Mouse (Mus musculus): ENCODE results near the gene Ralgapa2.

Gene Ralgapa2

DNA sequence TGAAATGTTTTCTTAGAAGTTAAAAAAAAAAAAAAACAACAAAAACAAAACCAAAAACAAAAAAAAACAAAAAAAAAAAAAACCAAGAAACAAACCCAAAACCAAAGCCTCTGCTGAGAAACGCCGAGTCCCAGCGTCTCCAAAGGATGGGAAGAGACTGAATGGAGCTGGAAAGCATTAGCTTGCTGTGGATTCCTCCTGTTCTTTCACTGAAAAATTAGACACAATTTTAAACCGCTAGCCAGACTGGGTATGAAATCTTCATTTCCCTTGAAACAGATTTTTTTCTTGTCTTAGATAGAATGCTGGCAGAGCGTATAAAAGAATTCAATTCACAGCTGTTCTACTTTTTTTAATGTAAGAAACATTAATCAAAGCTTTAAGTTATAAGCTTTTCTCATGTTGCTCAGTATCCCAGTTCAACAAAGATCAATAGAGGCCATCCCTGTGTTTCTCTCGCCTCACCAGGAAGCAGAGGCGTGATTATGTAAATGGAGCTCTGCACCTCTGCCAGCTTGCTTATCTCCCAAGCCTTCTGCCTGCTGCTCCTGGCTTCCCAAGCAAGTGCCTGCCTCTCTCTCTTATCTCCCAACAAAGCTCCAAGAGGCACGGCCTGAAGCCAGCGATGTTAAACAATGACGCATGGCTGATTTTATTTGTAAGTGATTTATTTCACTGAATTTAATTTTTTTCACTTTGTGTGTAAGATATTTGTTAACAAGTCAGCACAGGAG is 253.2 kb downstream of the Ralgapa2 start:
- DNase-seq (ENCODE audit: low read depth, low spot score): no peak

DNA sequence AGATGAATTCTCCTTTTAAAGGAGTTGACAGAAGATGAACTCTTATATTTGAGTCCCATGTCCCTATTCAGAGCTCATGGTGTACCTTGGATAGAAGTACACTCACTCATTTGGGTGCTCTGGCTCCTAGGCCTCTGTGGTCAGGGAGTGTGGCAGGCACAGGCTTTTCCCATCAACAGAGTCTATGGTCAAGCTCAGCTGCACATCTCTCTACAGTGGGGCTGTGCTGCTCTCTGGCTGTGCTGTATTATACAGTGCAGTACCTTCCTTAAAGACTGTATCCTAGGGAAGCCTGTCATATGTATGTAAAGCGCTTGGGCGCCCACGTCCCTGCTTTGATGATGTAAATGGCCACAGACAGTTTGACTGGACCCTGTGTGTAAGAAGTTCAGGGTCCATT is 254.5 kb downstream of the Ralgapa2 start:
- DNase-seq (ENCODE audit: low read depth, low spot score): no peak

DNA sequence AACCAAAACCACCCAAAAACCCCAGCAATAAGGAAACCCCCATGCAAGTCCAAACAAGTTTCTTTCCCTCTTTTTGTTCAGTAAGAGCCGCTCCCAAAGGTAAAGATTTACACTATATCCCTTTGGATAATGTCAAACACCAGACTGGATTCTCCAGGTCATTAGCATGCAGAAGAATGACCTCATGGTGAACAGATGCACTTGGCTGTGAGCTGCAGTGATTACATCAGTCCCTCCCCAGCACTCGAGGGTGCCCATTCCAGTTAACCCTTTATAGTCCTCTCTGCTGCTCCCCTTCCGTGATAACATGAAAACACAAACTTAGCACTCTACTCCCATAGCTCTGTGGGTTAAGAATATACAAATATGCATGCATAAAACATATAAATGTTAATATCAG is 255.1 kb downstream of the Ralgapa2 start:
- DNase-seq (ENCODE audit: low read depth, low spot score): no peak

GRCm38 (mm10) chr2:146256321-146256875 is 255.7 kb downstream of the Ralgapa2 start:
- peak; percentile 65 for DNase-seq (ENCODE audit: low read depth, low spot score)

GRCm38 (mm10) chr2:146255636-146256035 is 256.5 kb downstream of the Ralgapa2 start:
- no peak for DNase-seq (ENCODE audit: low read depth, low spot score)

GRCm38 (mm10) chr2:146254387-146254786 is 257.8 kb downstream of the Ralgapa2 start:
- no peak for DNase-seq (ENCODE audit: low read depth, low spot score)

DNA sequence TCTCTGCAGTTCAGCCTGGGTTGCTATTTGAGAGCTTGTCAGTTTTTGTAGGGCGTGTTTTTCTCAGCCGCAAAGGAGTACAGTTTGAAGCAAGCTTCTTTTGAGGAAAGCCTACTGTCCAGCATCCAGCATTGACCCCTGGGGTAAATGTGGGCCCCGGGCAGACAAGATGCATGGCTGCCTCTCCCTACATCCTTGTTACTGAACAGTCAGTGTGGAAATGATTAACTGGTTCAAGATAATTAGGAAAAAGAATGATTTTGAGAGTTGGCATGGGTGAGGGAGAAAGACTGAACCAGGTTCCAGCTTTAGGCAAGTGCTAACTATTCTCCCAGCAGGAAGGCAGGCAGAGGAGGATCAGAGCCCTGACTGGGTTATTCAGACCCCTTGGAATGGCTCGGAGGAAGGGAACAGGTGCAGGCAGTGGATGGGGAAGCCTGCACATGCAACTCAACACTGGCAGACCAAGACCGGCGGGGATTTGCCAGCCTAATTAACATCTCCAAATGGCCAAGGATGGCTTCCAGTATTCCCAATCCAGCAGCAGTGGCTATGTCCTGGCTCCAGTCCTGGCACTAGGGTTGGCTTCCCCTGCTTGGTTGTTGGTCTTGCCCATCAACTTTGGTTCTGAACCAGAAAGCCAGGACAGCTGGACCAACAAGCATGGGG is 261.8 kb downstream of the Ralgapa2 start:
- no peak for DNase-seq (ENCODE audit: low read depth, low spot score)

DNA sequence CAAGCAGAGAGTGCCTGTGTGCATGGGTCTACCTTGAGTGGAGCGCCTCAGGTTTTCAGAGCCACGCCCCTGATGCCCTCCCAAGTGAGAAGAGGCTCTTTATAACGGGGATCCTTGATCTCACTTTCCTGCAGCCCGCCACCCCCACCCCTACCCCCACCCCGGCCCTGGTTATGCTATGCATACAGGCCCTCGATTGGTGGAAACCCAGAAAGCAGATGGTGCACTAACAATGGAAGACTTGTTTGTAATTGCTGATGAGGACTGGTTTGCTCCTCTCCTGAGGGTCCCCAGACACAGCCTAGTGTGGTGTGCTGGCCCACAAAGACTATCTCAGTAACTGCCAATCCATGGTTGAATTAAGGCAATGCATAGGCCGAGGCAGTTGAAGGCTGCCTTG is 263.1 kb downstream of the Ralgapa2 start:
- DNase-seq (ENCODE audit: low read depth, low spot score): no peak

DNA sequence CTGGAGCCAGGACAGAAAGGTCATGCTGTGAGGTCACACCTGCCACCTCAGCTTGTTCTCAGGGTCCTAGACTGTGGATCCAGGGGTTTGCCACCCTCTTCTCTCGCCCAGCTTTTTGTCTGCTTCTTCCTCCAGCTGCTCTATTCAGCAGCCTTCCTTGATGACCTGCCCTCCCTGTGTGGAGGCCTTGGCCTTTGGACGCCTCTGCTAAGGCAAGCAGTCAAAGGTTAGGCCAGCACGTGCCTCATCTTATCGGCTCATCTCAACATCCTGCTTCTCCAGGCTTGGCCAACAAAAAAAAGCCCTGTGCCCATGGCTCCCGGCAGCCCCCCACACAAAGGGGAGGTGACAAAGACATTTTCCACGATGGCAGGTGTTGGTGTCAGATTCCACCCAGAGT is 264.6 kb downstream of the Ralgapa2 start:
- DNase-seq (ENCODE audit: low read depth, low spot score): no peak

GRCm38 (mm10) chr2:146246409-146247075 is 265.6 kb downstream of the Ralgapa2 start:
- no peak for DNase-seq (ENCODE audit: low read depth, low spot score)

DNA sequence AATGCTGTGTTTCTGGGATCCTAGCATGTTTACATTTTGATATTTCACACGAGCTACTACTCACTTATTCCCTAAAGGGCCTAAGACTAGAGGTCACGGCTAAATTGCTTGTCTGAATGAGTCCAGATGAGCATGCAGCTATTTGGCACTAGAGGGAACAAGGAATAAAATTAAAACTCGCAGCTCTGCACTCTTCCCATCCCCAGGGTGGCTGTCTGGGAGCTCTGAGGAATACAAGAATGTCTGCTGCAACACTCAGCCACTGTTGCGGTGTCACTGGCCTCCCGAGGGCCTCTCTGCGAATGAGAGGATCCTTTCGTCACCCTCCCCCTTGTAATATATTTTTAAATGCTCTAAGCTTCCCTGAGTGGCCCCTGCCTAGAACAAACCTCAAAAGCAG is 266.7 kb downstream of the Ralgapa2 start:
- DNase-seq (ENCODE audit: low read depth, low spot score): no peak

DNA sequence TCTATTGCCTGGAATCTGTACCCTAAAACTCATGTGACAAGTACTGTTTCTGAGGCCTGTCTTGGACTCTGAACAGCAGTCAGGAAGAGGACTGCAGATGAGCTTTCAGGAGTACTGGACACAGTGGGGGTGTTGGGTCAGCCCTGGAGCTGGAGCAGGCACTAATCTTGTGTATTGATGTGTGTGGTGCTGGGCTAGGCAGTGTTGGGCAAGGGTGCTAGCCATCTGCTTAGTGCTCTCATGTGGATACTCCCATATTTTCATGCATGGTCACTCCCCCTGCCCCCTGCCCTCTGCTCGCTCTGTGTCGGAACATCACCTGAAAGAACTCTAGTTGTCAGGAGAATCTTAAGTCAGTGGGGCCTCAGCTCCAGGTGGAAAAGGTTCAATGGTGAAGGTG is 268.1 kb downstream of the Ralgapa2 start:
- no peak for DNase-seq (ENCODE audit: low read depth, low spot score)

DNA sequence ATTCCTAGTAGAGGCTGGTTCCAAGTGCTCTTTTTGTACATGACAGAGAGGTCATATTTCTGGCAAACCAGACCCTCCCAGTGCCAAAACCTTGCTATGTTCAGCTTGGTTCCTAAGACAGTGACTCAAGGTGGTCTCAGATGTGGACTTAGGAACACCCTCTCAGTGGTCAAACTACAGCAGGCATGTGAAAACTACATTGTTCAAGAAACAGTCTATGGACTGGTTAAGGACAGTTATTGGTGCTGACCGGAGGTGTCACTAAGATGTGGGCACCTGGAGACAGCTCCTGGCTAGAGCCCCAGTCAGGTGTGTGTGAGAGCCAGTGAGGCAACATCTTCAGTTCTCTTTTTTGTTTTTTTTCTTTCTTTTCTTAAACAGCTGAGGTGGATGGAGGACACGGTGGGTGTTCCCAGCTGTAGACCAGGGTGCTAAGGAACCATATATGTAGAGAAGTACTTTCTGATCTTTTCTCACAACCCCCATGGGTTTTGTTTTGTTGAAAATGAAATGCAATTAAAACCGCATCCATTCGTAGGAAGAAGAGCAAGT is 272.9 kb downstream of the Ralgapa2 start:
- DNase-seq (ENCODE audit: low read depth, low spot score): no peak

GRCm38 (mm10) chr2:146231485-146231884 is 280.7 kb downstream of the Ralgapa2 start:
- DNase-seq (ENCODE audit: low read depth, low spot score): no peak

DNA sequence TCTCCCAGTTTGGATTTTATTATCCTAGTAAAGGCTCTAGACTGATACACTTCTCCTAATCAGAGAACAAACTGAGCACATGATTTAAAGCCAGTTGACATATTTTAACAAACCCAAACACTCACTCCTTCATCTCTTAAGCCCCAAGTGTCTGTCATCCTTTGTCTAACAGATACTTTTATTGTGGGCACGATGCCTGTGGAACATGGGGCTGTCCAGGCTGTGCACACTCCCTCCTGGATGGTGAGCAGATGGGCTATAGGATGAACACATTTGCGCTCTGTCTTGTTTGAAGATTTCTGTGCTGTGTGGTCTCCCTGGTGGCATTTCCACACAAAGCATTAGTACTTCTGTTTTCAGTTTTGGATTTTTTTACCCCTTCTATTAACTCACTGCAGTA is 283.7 kb downstream of the Ralgapa2 start:
- DNase-seq (ENCODE audit: low read depth, low spot score): no peak

DNA sequence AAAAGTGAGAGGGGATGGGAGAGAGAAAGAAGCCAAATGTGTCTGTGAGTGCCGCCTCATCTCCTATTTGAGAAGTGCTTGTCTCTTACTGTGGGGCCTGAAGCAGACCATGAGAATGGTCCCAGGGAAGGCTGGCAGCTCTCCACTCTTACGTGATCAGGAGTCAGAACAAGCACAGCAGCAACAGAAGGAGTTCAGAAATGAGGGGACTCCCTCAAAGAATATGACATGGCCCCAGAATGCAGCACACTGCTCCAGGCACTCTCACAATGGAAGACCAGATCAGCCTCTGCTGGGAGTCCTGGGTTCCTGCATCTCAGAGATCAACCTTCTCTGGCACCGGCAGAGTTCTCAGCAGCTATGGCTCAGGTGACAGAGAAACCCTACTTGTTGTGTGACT is 284.5 kb downstream of the Ralgapa2 start:
- DNase-seq (ENCODE audit: low read depth, low spot score): no peak

DNA sequence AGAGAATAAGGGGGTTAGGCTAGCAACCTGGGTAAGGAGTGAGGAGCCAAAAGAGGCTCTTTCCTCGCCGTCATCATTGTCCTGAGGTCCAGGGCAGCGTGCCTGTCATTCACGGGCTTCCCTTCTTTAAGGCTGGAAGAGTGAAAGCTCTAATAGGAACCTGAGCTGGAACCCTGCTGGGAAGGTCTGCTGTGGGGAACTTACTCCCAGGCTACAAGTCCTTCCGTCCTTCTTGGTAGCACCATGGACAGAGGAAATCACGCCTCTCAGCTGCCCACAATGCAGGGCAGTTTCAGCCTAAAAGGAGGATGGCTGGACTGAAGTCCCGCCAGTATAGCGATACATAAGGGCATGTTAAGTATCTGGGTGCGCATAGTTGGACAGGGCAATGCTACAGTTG is 285.7 kb downstream of the Ralgapa2 start:
- no peak for DNase-seq (ENCODE audit: low read depth, low spot score)

DNA sequence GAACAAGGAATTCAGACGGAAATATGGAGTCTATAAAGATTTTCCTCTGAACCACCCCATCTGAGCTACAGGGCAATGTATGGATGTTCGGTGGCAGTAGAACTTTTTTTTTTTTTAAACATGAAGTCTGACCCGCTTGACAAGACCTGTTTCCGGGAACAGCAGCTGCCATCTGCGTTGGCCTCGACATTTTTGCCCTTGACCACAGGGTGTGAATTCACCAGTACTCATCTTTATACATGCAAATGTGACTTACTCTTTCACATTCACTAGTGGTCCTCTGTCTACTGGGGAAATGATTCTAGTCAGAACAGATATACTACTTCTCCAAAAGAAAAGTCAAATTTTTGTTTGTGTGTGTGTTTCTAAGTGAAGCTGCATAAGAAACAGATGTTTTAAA is 286.3 kb downstream of the Ralgapa2 start:
- DNase-seq (ENCODE audit: low read depth, low spot score): no peak

DNA sequence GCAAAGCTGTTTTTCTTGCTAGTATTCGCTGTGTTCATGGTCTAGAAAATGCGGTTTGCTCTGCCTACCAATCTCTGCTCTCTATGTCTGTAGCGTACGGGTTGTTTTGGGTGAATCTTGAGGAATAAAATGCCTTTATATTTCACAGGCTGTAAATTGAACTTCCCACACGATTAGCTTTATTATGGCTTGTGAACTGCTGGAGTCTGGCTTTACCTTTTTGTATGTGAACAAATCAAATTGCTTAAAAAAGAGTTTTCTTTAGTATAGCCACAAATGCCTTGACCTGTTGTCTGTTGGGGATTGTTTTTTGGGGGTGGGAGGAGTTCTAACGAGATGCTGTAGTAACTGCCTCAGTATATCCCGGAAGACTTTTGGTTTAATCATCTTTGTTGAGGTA is 288.0 kb downstream of the Ralgapa2 start:
- DNase-seq (ENCODE audit: low read depth, low spot score): no peak

DNA sequence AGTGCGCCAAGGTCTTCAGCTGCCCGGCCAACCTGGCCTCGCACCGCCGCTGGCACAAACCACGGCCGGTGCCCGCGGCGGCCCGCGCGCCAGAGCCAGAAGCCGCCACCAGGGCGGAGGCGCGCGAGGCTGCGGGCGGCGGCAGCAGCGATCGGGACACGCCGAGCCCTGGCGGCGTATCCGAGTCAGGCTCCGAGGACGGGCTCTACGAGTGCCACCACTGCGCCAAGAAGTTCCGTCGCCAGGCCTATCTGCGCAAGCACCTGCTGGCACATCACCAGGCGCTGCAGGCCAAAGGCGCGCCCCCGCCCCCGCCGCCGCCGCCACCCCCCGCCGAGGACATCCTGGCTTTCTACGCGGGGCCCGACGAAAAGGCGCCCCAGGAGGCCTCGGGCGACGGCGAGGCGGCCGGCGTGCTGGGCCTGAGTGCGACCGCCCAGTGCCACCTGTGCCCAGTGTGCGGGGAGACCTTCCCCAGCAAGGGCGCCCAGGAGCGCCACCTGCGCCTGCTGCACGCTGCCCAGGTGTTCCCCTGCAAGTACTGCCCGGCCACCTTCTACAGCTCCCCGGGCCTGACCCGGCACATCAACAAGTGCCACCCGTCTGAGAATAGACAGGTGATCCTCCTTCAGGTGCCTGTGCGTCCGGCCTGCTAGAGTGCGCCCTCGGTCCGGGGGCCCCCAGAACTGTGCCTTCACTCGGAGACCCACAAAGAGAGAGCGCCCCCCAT is 288.8 kb downstream of the Ralgapa2 start:
- peak; percentile 34 for DNase-seq (ENCODE audit: low read depth, low spot score)
